Comparison of ENCODE assay signal across 8 mouse cellular contexts in the genomic region with DNA sequence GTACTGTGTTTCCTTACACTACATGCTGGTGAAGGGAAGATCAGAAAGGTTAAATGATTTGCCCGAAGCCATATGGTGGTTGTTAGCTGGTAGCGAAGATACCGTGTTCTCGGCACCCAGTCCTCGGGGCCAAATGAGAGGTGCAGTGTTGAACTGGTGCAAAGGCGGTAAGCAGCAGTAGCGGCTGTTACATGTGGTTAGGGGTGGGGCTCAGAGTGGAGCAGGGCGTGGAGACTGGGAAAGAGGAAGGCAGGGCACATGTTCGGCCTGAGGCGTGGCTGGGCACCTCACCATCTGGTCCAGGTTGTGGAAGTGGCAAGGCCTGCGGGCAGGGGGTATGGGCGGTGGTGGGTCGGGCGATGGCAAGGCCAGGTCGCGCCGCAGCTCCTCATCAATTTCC. TPM values are rescaled to one million over a fixed set of nuclear protein-coding genes. Genes with fewer than 3 reads are reported as not detected.
DNase-seq lines count a peak whose midpoint lies in the region; ATAC-seq and TF ChIP-seq lines count a peak whose summit lies in the region.
"Had no signal": no experiment of that assay in that cellular context is flagged by ENCODE, and none has a peak within 500 bp of the region (broad histone marks: within the 10 kb centered on the region; RNA-seq: fewer than 3 reads in every experiment).

No protein-coding gene starts in this region.

- H3K9ac ChIP-seq in kidney, embryonic 16.5 days (replicated peaks; ENCODE audit: low read length), result no peak overlapping the region
- H3K9ac ChIP-seq in embryonic facial prominence, embryonic 13.5 days, result no peak overlapping the region
- H3K9ac ChIP-seq in limb, embryonic 12.5 days (replicated peaks), result no peak overlapping the region

- ATAC-seq in kidney, embryonic 16.5 days (ENCODE audit: low FRiP score, low TSS enrichment), result 0 out of 2 replicates have a peak, but pooled peaks have one; percentile 17
- no peak for ATAC-seq in embryonic facial prominence, embryonic 13.5 days (ENCODE audit: insufficient number of reproducible peaks, insufficient read depth, low FRiP score, low TSS enrichment, low read depth)
- ATAC-seq in limb, embryonic 12.5 days (ENCODE audit: insufficient number of reproducible peaks, insufficient read depth, low FRiP score, low TSS enrichment, low read depth), result no peak

- H3K27me3 ChIP-seq in kidney, embryonic 16.5 days (ENCODE audit: insufficient read depth, low read length), result peaks cover 31% of the 10 kb centered on the region
- peaks cover 56% of the 10 kb centered on the region for H3K27me3 ChIP-seq in embryonic facial prominence, embryonic 13.5 days
- H3K27me3 ChIP-seq in limb, embryonic 12.5 days, result peaks cover 67% of the 10 kb centered on the region

- no peak for TF ChIP-seq POLR2A in olfactory bulb, adult 2 months (IDR thresholded peaks at IDR 0.05; ENCODE audit: insufficient read depth, low read depth, low read length)

- no peaks in the 10 kb centered on the region for H3K36me3 ChIP-seq in kidney, embryonic 16.5 days (ENCODE audit: insufficient read depth, low read length)
- no peaks in the 10 kb centered on the region for H3K36me3 ChIP-seq in embryonic facial prominence, embryonic 13.5 days
- no peaks in the 10 kb centered on the region for H3K36me3 ChIP-seq in limb, embryonic 12.5 days

- TF ChIP-seq CTCF in olfactory bulb, adult 2 months (IDR thresholded peaks at IDR 0.05; ENCODE audit: insufficient read depth, low read depth, low read length), result no peak

- H3K9me3 ChIP-seq in kidney, embryonic 16.5 days (ENCODE audit: low read length), result no peaks in the 10 kb centered on the region
- no peaks in the 10 kb centered on the region for H3K9me3 ChIP-seq in embryonic facial prominence, embryonic 13.5 days
- no peaks in the 10 kb centered on the region for H3K9me3 ChIP-seq in limb, embryonic 12.5 days

- H3K4me3 ChIP-seq in kidney, embryonic 16.5 days (ENCODE audit: low read length), result no peak overlapping the region
- H3K4me3 ChIP-seq in embryonic facial prominence, embryonic 13.5 days, result peak overlapping the region; percentile 3; the same call in 1 of the 2 replicates
- H3K4me3 ChIP-seq in limb, embryonic 12.5 days (replicated peaks), result peak overlapping the region; percentile 8; the same call in 1 of the 2 replicates
- H3K4me3 ChIP-seq in olfactory bulb, adult 2 months (ENCODE audit: insufficient read depth, low read depth, low read length), result peak overlapping the region; percentile 21

- DNase-seq in kidney, adult 11 months, result no peak
- no peak for DNase-seq in embryo, embryonic 10.5 days (ENCODE audit: low spot score)
- no peak for DNase-seq in gastrocnemius, adult 8-10 months (ENCODE audit: low spot score in 2 of 2)

- 21% methylated on average over 17 of the region's 17 CpGs for WGBS in kidney, embryonic 16.5 days
- WGBS in embryonic facial prominence, embryonic 13.5 days, result 32% methylated on average over 17 of the region's 17 CpGs
- 25% methylated on average over 17 of the region's 17 CpGs for WGBS in limb, embryonic 12.5 days
- 41% methylated on average over 17 of the region's 17 CpGs for WGBS in olfactory bulb, adult 2 months

- peaks cover 3% of the 10 kb centered on the region; the same call in 1 of the 2 replicates for H3K4me1 ChIP-seq in kidney, embryonic 16.5 days (ENCODE audit: insufficient read depth, low read length)
- peaks cover 8% of the 10 kb centered on the region; the same call in 1 of the 2 replicates for H3K4me1 ChIP-seq in embryonic facial prominence, embryonic 13.5 days
- peaks cover 7% of the 10 kb centered on the region; the same call in 1 of the 2 replicates for H3K4me1 ChIP-seq in limb, embryonic 12.5 days (replicated peaks)
- H3K4me1 ChIP-seq in olfactory bulb, adult 2 months (ENCODE audit: control insufficient read depth, insufficient read depth, low read length), result peaks cover 22% of the 10 kb centered on the region

- H3K27ac ChIP-seq in kidney, embryonic 16.5 days (ENCODE audit: low read length), result no peak overlapping the region
- no peak overlapping the region for H3K27ac ChIP-seq in embryonic facial prominence, embryonic 13.5 days
- H3K27ac ChIP-seq in limb, embryonic 12.5 days, result no peak overlapping the region
- no peak overlapping the region for H3K27ac ChIP-seq in olfactory bulb, adult 2 months (ENCODE audit: insufficient read depth, low read depth, low read length)

- no peak overlapping the region for H3K4me2 ChIP-seq in kidney, embryonic 16.5 days (replicated peaks; ENCODE audit: low read depth, low read length)
- H3K4me2 ChIP-seq in embryonic facial prominence, embryonic 13.5 days, result peak overlapping the region; percentile 44
- peak overlapping the region; percentile 31 for H3K4me2 ChIP-seq in limb, embryonic 12.5 days

RNA-seq across cellular contexts. Expression of a gene that starts 2.3 kb away (rescaled TPM):
- not detected in 2 replicates for polyA plus RNA-seq in kidney, embryonic 16.5 days (2015; fragmentation: Nextera tagmentation; extraction: Ambion mirVana)
- 0.07 TPM in 1 of 2 replicates, not detected in the other for polyA plus RNA-seq in embryonic facial prominence, embryonic 13.5 days (2015; fragmentation: Nextera tagmentation; extraction: Ambion mirVana)
- polyA plus RNA-seq in limb, embryonic 12.5 days (2016; fragmentation: Nextera tagmentation; extraction: Ambion mirVana), result not detected in 2 replicates
- polyA plus RNA-seq in olfactory bulb, adult 2 months (2012; ENCODE audit: insufficient read depth, insufficient read length, low replicate concordance, missing spikeins), result not detected in 2 replicates
- total RNA-seq in gastrocnemius, adult 8-10 months (2022), result not detected

RNA-seq across cellular contexts. Expression of a gene that starts 10.5 kb away (rescaled TPM):
- polyA plus RNA-seq in kidney, embryonic 16.5 days (2015; fragmentation: Nextera tagmentation; extraction: Ambion mirVana), result not detected in 2 replicates
- 0.32 and 0.76 TPM in 2 replicates for polyA plus RNA-seq in embryonic facial prominence, embryonic 13.5 days (2015; fragmentation: Nextera tagmentation; extraction: Ambion mirVana)
- polyA plus RNA-seq in limb, embryonic 12.5 days (2016; fragmentation: Nextera tagmentation; extraction: Ambion mirVana), result 0.44 TPM in 1 of 2 replicates, not detected in the other
- not detected in 2 replicates for polyA plus RNA-seq in olfactory bulb, adult 2 months (2012; ENCODE audit: insufficient read depth, insufficient read length, low replicate concordance, missing spikeins)
- total RNA-seq in gastrocnemius, adult 8-10 months (2022), result not detected
- total RNA-seq: left cerebral cortex, postnatal 14 days had no signal

RNA-seq across cellular contexts. Expression of a gene that starts 18.0 kb away (rescaled TPM):
- polyA plus RNA-seq in kidney, embryonic 16.5 days (2015; fragmentation: Nextera tagmentation; extraction: Ambion mirVana), result 0.39 and 0.57 TPM in 2 replicates
- 3.5 and 3.9 TPM in 2 replicates for polyA plus RNA-seq in embryonic facial prominence, embryonic 13.5 days (2015; fragmentation: Nextera tagmentation; extraction: Ambion mirVana)
- polyA plus RNA-seq in limb, embryonic 12.5 days (2016; fragmentation: Nextera tagmentation; extraction: Ambion mirVana), result 3.4 and 3.6 TPM in 2 replicates
- 96.6 TPM in 1 of 2 replicates, not detected in the other for polyA plus RNA-seq in olfactory bulb, adult 2 months (2012; ENCODE audit: insufficient read depth, insufficient read length, low replicate concordance, missing spikeins)
- total RNA-seq in gastrocnemius, adult 8-10 months (2022), result under 1 TPM; 0.19 to 0.63 (median 0.49) TPM

RNA-seq across cellular contexts. Expression of a gene that starts 35.9 kb away (rescaled TPM):
- 1.7 and 1.8 TPM in 2 replicates for polyA plus RNA-seq in kidney, embryonic 16.5 days (2015; fragmentation: Nextera tagmentation; extraction: Ambion mirVana)
- polyA plus RNA-seq in embryonic facial prominence, embryonic 13.5 days (2015; fragmentation: Nextera tagmentation; extraction: Ambion mirVana), result 2.6 and 2.9 TPM in 2 replicates
- 4.2 and 4.5 TPM in 2 replicates for polyA plus RNA-seq in limb, embryonic 12.5 days (2016; fragmentation: Nextera tagmentation; extraction: Ambion mirVana)
- polyA plus RNA-seq in olfactory bulb, adult 2 months (2012; ENCODE audit: insufficient read depth, insufficient read length, low replicate concordance, missing spikeins), result not detected in 2 replicates
- total RNA-seq in gastrocnemius, adult 8-10 months (2022), result 1 to 10 TPM; 1.7 to 2.6 (median 2.1) TPM

RNA-seq across cellular contexts. Expression of a gene that starts 45.9 kb away (rescaled TPM):
- polyA plus RNA-seq in kidney, embryonic 16.5 days (2015; fragmentation: Nextera tagmentation; extraction: Ambion mirVana), result 8.3 and 14.6 TPM in 2 replicates
- polyA plus RNA-seq in embryonic facial prominence, embryonic 13.5 days (2015; fragmentation: Nextera tagmentation; extraction: Ambion mirVana), result 17.9 and 21.9 TPM in 2 replicates
- polyA plus RNA-seq in limb, embryonic 12.5 days (2016; fragmentation: Nextera tagmentation; extraction: Ambion mirVana), result 12.0 and 18.6 TPM in 2 replicates
- not detected in 2 replicates for polyA plus RNA-seq in olfactory bulb, adult 2 months (2012; ENCODE audit: insufficient read depth, insufficient read length, low replicate concordance, missing spikeins)
- 10 to 100 TPM; 17.5 to 28.4 (median 22.8) TPM for total RNA-seq in gastrocnemius, adult 8-10 months (2022)

Comparison
In these comparisons a context has a peak if more than half of its experiments do, and no peak if none do; other contexts are left out.
1. RNA of a gene that starts 18.0 kb away (polyA plus RNA-seq): 96.6 TPM in olfactory bulb, adult 2 months; 3.4 to 3.6 TPM in limb, embryonic 12.5 days, 3.5 to 3.9 TPM in embryonic facial prominence, embryonic 13.5 days and 0.39 to 0.57 TPM in kidney, embryonic 16.5 days; every median in the first group is over 10 times any median in the second.